Mouse (Mus musculus): ENCODE data around the gene Cpne7. TPM values are rescaled to one million over a fixed set of nuclear protein-coding genes. Genes with fewer than 3 reads are reported as not detected.

Cpne7 gene
- polyA plus RNA-seq, 1 experiment from 2014 or later = 8.6 TPM

- 78% methylated on average over 9 of the region's 9 CpGs for WGBS
- H3K4me1 ChIP-seq (ENCODE audit: control insufficient read depth, insufficient read depth, low read depth, low read length) = peaks cover 12% of the 10 kb centered on the region
- no peak overlapping the region for H3K4me3 ChIP-seq (ENCODE audit: low read length)
- ATAC-seq = no peak
- H3K27ac ChIP-seq (ENCODE audit: low read depth, low read length) = no peak overlapping the region
- H3K4me2 ChIP-seq (ENCODE audit: low read length) = no peak overlapping the region
- H3K27me3 ChIP-seq (replicated peaks; ENCODE audit: control insufficient read depth, insufficient read depth, low read length) = no peaks in the 10 kb centered on the region
- no peaks in the 10 kb centered on the region for H3K36me3 ChIP-seq (ENCODE audit: control insufficient read depth, insufficient read depth, low read length)
- H3K9me3 ChIP-seq (ENCODE audit: control insufficient read depth, low read length) = no peaks in the 10 kb centered on the region
- no peak overlapping the region for H3K9ac ChIP-seq (ENCODE audit: low read depth, low read length)
Measured at GRCm38 (mm10) chr8:123131041-123131440, 13.9 kb downstream of the Cpne7 start.

- H3K4me2 ChIP-seq (ENCODE audit: low read length) = no peak overlapping the region
- no peak overlapping the region for H3K9ac ChIP-seq (ENCODE audit: low read depth, low read length)
- no peak overlapping the region for H3K27ac ChIP-seq (ENCODE audit: low read depth, low read length)
- no peak overlapping the region for H3K4me3 ChIP-seq (ENCODE audit: low read length)
- H3K36me3 ChIP-seq (ENCODE audit: control insufficient read depth, insufficient read depth, low read length) = no peaks in the 10 kb centered on the region
- no peaks in the 10 kb centered on the region for H3K27me3 ChIP-seq (replicated peaks; ENCODE audit: control insufficient read depth, insufficient read depth, low read length)
- peaks cover 12% of the 10 kb centered on the region for H3K4me1 ChIP-seq (ENCODE audit: control insufficient read depth, insufficient read depth, low read depth, low read length)
- 100% methylated on average over 2 of the region's 2 CpGs for WGBS
- ATAC-seq = no peak
- no peaks in the 10 kb centered on the region for H3K9me3 ChIP-seq (ENCODE audit: control insufficient read depth, low read length)
Measured at GRCm38 (mm10) chr8:123132953-123133352, 15.8 kb downstream of the Cpne7 start.

GRCm38 (mm10) chr8:123134149-123134713, 17.1 kb downstream of the Cpne7 start:
- no peaks in the 10 kb centered on the region for H3K9me3 ChIP-seq (ENCODE audit: control insufficient read depth, low read length)
- no peaks in the 10 kb centered on the region for H3K27me3 ChIP-seq (replicated peaks; ENCODE audit: control insufficient read depth, insufficient read depth, low read length)
- WGBS = 80% methylated on average over 11 of the region's 11 CpGs
- H3K36me3 ChIP-seq (ENCODE audit: control insufficient read depth, insufficient read depth, low read length) = no peaks in the 10 kb centered on the region
- peak overlapping the region; percentile 20; the same call in 1 of the 2 replicates for H3K27ac ChIP-seq (ENCODE audit: low read depth, low read length)
- H3K4me1 ChIP-seq (ENCODE audit: control insufficient read depth, insufficient read depth, low read depth, low read length) = peaks cover 12% of the 10 kb centered on the region
- H3K4me2 ChIP-seq (ENCODE audit: low read length) = no peak overlapping the region
- ATAC-seq = no peak
- H3K9ac ChIP-seq (ENCODE audit: low read depth, low read length) = no peak overlapping the region
- H3K4me3 ChIP-seq (ENCODE audit: low read length) = no peak overlapping the region

- H3K9me3 ChIP-seq (ENCODE audit: control insufficient read depth, low read length) = no peaks in the 10 kb centered on the region
- H3K4me3 ChIP-seq (ENCODE audit: low read length) = no peak overlapping the region
- WGBS = 5% methylated on average over 7 of the region's 7 CpGs
- no peaks in the 10 kb centered on the region for H3K27me3 ChIP-seq (replicated peaks; ENCODE audit: control insufficient read depth, insufficient read depth, low read length)
- H3K36me3 ChIP-seq (ENCODE audit: control insufficient read depth, insufficient read depth, low read length) = no peaks in the 10 kb centered on the region
- H3K27ac ChIP-seq (ENCODE audit: low read depth, low read length) = peak overlapping the region; percentile 64
- peak; percentile 83 for ATAC-seq
- H3K4me2 ChIP-seq (ENCODE audit: low read length) = peak overlapping the region; percentile 35
- H3K9ac ChIP-seq (ENCODE audit: low read depth, low read length) = no peak overlapping the region
- H3K4me1 ChIP-seq (ENCODE audit: control insufficient read depth, insufficient read depth, low read depth, low read length) = peaks cover 12% of the 10 kb centered on the region
Measured at GRCm38 (mm10) chr8:123135406-123135805, 18.2 kb downstream of the Cpne7 start.

- ATAC-seq = no peak
- Histone ChIP-seq H3K4me3 (ENCODE audit: low read length) (no peak overlapping the region), H3K9ac (ENCODE audit: low read depth, low read length) (no peak overlapping the region), H3K27me3 (replicated peaks; ENCODE audit: control insufficient read depth, insufficient read depth, low read length) (no peaks in the 10 kb centered on the region), H3K4me1 (ENCODE audit: control insufficient read depth, insufficient read depth, low read depth, low read length) (peaks cover 12% of the 10 kb centered on the region), H3K4me2 (ENCODE audit: low read length) (peak overlapping the region; percentile 35), H3K36me3 (ENCODE audit: control insufficient read depth, insufficient read depth, low read length) (no peaks in the 10 kb centered on the region), H3K27ac (ENCODE audit: low read depth, low read length) (peak overlapping the region; percentile 64), H3K9me3 (ENCODE audit: control insufficient read depth, low read length) (no peaks in the 10 kb centered on the region)
- WGBS = 44% methylated on average over 9 of the region's 9 CpGs
Measured at GRCm38 (mm10) chr8:123135806-123136205, 18.6 kb downstream of the Cpne7 start.

GRCm38 (mm10) chr8:123136287-123136686, 19.1 kb downstream of the Cpne7 start:
- Histone ChIP-seq H3K4me3 (ENCODE audit: low read length) (no peak overlapping the region), H3K4me1 (ENCODE audit: control insufficient read depth, insufficient read depth, low read depth, low read length) (peaks cover 12% of the 10 kb centered on the region), H3K36me3 (ENCODE audit: control insufficient read depth, insufficient read depth, low read length) (no peaks in the 10 kb centered on the region), H3K27me3 (replicated peaks; ENCODE audit: control insufficient read depth, insufficient read depth, low read length) (no peaks in the 10 kb centered on the region), H3K9ac (ENCODE audit: low read depth, low read length) (no peak overlapping the region), H3K27ac (ENCODE audit: low read depth, low read length) (no peak overlapping the region), H3K9me3 (ENCODE audit: control insufficient read depth, low read length) (no peaks in the 10 kb centered on the region), H3K4me2 (ENCODE audit: low read length) (no peak overlapping the region)
- ATAC-seq = no peak
- 81% methylated on average over 9 of the region's 9 CpGs for WGBS

GRCm38 (mm10) chr8:123137645-123138077, 20.5 kb downstream of the Cpne7 start:
- H3K4me1 ChIP-seq (ENCODE audit: control insufficient read depth, insufficient read depth, low read depth, low read length) = peaks cover 12% of the 10 kb centered on the region
- peak overlapping the region; percentile 2; the same call in 1 of the 2 replicates for H3K27ac ChIP-seq (ENCODE audit: low read depth, low read length)
- 25% methylated on average over 2 of the region's 2 CpGs for WGBS

GRCm38 (mm10) chr8:123138741-123139140, 21.6 kb downstream of the Cpne7 start:
- Histone ChIP-seq H3K9me3 (ENCODE audit: control insufficient read depth, low read length) (no peaks in the 10 kb centered on the region), H3K27ac (ENCODE audit: low read depth, low read length) (no peak overlapping the region), H3K27me3 (replicated peaks; ENCODE audit: control insufficient read depth, insufficient read depth, low read length) (no peaks in the 10 kb centered on the region), H3K36me3 (ENCODE audit: control insufficient read depth, insufficient read depth, low read length) (no peaks in the 10 kb centered on the region), H3K4me2 (ENCODE audit: low read length) (no peak overlapping the region), H3K9ac (ENCODE audit: low read depth, low read length) (no peak overlapping the region), H3K4me3 (ENCODE audit: low read length) (no peak overlapping the region), H3K4me1 (ENCODE audit: control insufficient read depth, insufficient read depth, low read depth, low read length) (peaks cover 12% of the 10 kb centered on the region)
- no peak for ATAC-seq
- WGBS = 73% methylated on average over 4 of the region's 4 CpGs

More at GRCm38 (mm10) chr8:123137645-123138077, 20.5 kb downstream of the Cpne7 start:
- no peak overlapping the region for H3K4me3 ChIP-seq (ENCODE audit: low read length)
- no peak overlapping the region for H3K9ac ChIP-seq (ENCODE audit: low read depth, low read length)
- no peak overlapping the region for H3K4me2 ChIP-seq (ENCODE audit: low read length)
- no peaks in the 10 kb centered on the region for H3K27me3 ChIP-seq (replicated peaks; ENCODE audit: control insufficient read depth, insufficient read depth, low read length)
- H3K9me3 ChIP-seq (ENCODE audit: control insufficient read depth, low read length) = no peaks in the 10 kb centered on the region
- peak; percentile 53 for ATAC-seq
- H3K36me3 ChIP-seq (ENCODE audit: control insufficient read depth, insufficient read depth, low read length) = no peaks in the 10 kb centered on the region

- 59% methylated on average over 14 of the region's 14 CpGs for WGBS
- Histone ChIP-seq H3K4me3 (ENCODE audit: low read length) (no peak overlapping the region), H3K9me3 (ENCODE audit: control insufficient read depth, low read length) (no peaks in the 10 kb centered on the region), H3K9ac (ENCODE audit: low read depth, low read length) (no peak overlapping the region), H3K4me2 (ENCODE audit: low read length) (no peak overlapping the region), H3K36me3 (ENCODE audit: control insufficient read depth, insufficient read depth, low read length) (no peaks in the 10 kb centered on the region), H3K27me3 (replicated peaks; ENCODE audit: control insufficient read depth, insufficient read depth, low read length) (no peaks in the 10 kb centered on the region), H3K27ac (ENCODE audit: low read depth, low read length) (peak overlapping the region; percentile 66), H3K4me1 (ENCODE audit: control insufficient read depth, insufficient read depth, low read depth, low read length) (no peaks in the 10 kb centered on the region; the same call in 1 of the 2 replicates)
- ATAC-seq = peak; percentile 63
Measured at GRCm38 (mm10) chr8:123141741-123142462, 24.7 kb downstream of the Cpne7 start.
